Mouse (Mus musculus): ENCODE results near the gene Ryr1.

DNA sequence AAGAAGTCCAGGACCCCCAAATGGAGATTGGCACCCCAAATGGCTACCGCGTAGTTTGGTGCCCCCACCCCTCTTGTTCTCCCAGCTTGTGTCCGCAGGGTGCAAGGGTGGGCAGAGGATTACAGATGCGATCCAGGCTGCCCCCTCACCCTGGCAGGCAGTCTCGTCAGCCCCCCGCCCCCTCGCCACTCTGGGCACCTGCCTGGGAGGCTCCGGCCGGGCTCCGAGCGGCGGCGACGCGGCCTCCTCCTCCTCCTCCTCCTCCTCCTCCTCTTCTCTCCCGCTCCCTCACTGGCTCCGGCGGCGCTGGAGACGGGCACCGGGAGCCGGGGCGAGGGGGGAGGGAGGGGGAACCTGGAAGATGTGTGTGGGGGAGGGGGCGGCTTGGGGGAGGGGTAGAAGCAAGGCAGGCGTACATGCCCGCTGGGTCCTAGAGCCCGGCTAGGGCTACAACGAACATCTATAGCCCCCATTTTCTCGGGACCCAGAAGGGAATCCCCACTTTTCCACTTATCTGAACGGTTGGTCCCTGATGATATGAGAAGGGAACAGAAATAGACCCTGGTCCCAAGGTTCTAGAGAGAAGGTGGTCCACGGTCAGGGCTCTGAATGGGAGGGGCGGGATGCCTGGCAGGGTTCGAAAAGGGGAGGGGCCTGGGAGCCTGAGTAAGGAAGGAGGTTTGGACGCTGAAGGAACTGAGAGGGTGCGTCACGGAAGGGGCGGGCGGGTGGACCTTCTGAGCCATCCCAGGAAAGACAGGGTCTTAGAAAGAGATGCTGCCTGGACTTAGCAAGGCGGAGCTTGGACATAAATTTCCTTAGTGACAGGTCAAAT is 44.5 kb upstream of the Ryr1 start:
- TF ChIP-seq CTCF (IDR thresholded peaks at IDR 0.05; ENCODE audit: low read depth, low read length) (no peak), POLR2A (IDR thresholded peaks at IDR 0.05; ENCODE audit: borderline replicate concordance, low read depth, low read length) (no peak)

Measured in bone marrow macrophage, adult 2 months (primary cell).